Mouse (Mus musculus) kidney, embryonic 16.5 days (tissue): ENCODE data around the gene Gm10720. TPM values are rescaled to one million over a fixed set of nuclear protein-coding genes. Genes with fewer than 3 reads are reported as not detected.
"Not testable (repeated sequence)": the region's sequence is repeated elsewhere in the genome, so short reads cannot be mapped to it uniquely, and the experiment has no call there.

Experiments used
- ATAC-seq: fragments of 200-750 bp; cut with Nextera tagmentation; 2 replicates; pipeline ENCODE4 v1.8.0; 2017; ENCODE audit warnings: moderate TSS enrichment; ENCODE audit not compliant: low FRiP score, low TSS enrichment
- H3K27ac ChIP-seq: fragments of 300-500 bp; sonication (generic); 2 replicates; pipeline ENCODE4 v1.5.1; 2014; ENCODE audit warnings: low read length
- H3K27me3 ChIP-seq: fragments of 300-500 bp; sonication (generic); 2 replicates; pipeline ENCODE4 v1.6.1; 2014; ENCODE audit warnings: low read length, control low read depth, mixed read lengths; ENCODE audit not compliant: insufficient read depth
- H3K36me3 ChIP-seq: fragments of 300-500 bp; sonication (generic); 2 replicates; pipeline ENCODE4 v1.6.1; 2014; ENCODE audit warnings: low read length, control low read depth, mixed read lengths; ENCODE audit not compliant: insufficient read depth
- H3K4me1 ChIP-seq: fragments of 300-500 bp; sonication (generic); 2 replicates; pipeline ENCODE4 v1.6.1; 2014; ENCODE audit warnings: low read length, control low read depth, mixed read lengths; ENCODE audit not compliant: insufficient read depth
- H3K4me2 ChIP-seq: fragments of 300-500 bp; sonication (generic); replicated peaks from 2 replicates; pipeline ENCODE4 v1.6.1; 2014; ENCODE audit warnings: low read depth, low read length
- H3K4me3 ChIP-seq: fragments of 300-500 bp; sonication (generic); 2 replicates; pipeline ENCODE4 v1.5.1; 2014; ENCODE audit warnings: mild to moderate bottlenecking, low read length
- H3K9ac ChIP-seq: fragments of 300-500 bp; sonication (generic); replicated peaks from 2 replicates; pipeline ENCODE4 v1.6.1; 2014; ENCODE audit warnings: low read length
- H3K9me3 ChIP-seq: fragments of 300-500 bp; sonication (generic); 2 replicates; pipeline ENCODE4 v1.6.1; 2016; ENCODE audit warnings: low read length, control low read depth
- WGBS: fragments of 180-500 bp; shearing (Covaris S2); extraction: QIAGEN DNeasy Blood & Tissue Kit; methylation state at CpG from one replicate; pipeline ENCODE4 v1.1.7; 2014; 5-methylcytosine and 5-hydroxymethylcytosine counted together
- polyA plus RNA-seq: library from polyadenylated mRNA; unstranded; fragments of >200 nt; fragmentation: Nextera tagmentation; extraction: Ambion mirVana; gene quantifications from 2 replicates; pipeline ENCODE4 v1.2.1, GENCODE M21; 2015

Gm10720 gene
- polyA plus RNA-seq, 1 experiment from 2014 or later, result not detected

DNA sequence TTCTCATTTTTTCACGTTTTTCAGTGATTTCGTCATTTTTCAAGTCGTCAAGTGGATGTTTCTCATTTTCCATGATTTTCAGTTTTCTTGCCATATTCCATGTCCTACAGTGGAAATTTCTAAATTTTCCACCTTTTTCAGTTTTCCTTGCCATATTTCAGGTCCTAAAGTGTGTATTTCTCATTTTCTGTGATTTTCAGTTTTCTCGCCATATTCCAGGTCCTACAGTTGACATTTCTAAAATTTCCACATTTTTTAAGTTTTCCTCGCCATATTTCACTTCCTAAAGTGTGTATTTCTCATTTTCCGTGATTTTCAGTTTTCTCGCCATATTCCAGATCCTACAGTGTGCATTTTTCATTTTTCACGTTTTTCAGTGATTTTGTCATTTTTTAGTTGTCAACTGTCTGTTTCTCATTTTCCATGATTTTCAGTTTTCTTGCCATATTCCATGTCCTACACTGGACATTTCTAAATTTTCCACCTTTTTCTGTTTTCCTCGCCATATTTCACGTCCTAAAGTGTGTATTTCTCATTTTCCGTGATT lies 2.6 kb upstream of the Gm10720 start, which contains the start of gene Gm10721:
Gene Gm10721, plus strand, starts transcription at position 408 of the 547 bp plus-strand sequence.
- H3K27ac ChIP-seq, H3K4me3 ChIP-seq, H3K4me1 ChIP-seq, H3K9ac ChIP-seq, H3K4me2 ChIP-seq, H3K36me3 ChIP-seq, H3K27me3 ChIP-seq, H3K9me3 ChIP-seq: not testable (repeated sequence)
- peak; percentile 76; the same call in 1 of the 2 replicates for ATAC-seq
- no CpG with 5 or more reads among the region's 11 CpGs for WGBS

DNA sequence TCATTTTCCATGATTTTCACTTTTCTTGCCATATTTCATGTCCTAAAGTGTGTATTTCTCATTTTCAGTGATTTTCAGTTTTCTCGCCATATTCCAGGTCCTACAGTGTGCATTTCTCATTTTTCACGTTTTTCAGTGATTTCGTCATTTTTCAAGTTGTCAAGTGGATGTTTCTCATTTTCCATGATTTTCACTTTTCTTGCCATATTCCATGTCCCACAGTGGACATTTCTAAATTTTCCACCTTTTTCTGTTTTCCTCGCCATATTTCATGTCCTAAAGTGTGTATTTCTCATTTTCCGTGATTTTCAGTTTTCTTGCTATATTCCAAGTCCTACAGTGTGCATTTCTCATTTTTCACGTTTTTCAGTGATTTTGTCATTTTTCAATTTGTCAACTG lies 442 bp downstream of the Gm10720 start:
- not testable (repeated sequence) for H3K9me3 ChIP-seq, H3K27ac ChIP-seq, H3K27me3 ChIP-seq, ATAC-seq, H3K4me1 ChIP-seq, H3K4me3 ChIP-seq, H3K4me2 ChIP-seq, H3K9ac ChIP-seq, H3K36me3 ChIP-seq
- 70% methylated on average over 4 of the region's 6 CpGs for WGBS

DNA sequence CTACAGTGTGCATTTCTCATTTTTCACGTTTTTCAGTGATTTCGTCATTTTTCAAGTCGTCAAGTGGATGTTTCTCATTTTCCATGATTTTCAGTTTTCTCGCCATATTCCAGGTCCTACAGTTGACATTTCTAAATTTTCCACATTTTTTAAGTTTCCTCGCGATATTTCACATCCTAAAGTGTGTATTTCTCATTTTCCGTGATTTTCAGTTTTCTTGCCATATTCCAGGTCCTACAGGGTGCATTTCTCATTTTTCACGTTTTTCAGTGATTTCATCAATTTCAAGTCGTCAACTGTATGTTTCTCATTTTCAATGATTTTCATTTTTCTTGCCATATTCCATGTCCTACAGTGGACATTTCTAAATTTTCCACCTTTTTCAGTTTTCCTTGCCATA lies 1.7 kb downstream of the Gm10720 start, which contains the start of gene Gm10719:
Gene Gm10719, plus strand, starts transcription at position 301 of the 400 bp plus-strand sequence.
- H3K9me3 ChIP-seq, H3K4me1 ChIP-seq, H3K4me2 ChIP-seq, H3K4me3 ChIP-seq, H3K27ac ChIP-seq, H3K27me3 ChIP-seq, H3K9ac ChIP-seq, ATAC-seq, H3K36me3 ChIP-seq: not testable (repeated sequence)
- WGBS, result 71% methylated on average over 1 of the region's 9 CpGs

DNA sequence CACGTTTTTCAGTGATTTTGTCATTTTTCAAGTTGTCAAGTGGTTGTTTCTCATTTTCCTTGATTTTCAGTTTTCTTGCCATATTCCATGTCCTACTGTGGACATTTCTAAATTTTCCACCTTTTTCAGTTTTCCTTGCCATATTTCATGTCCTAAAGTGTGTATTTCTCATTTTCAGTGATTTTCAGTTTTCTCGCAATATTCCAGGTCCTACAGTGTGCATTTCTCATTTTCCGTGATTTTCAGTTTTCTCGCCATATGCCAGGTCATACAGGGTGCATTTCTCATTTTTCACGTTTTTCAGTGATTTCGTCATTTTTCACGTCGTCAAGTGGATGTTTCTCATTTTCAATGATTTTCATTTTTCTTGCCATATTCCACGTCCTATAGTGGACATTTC lies 3.5 kb downstream of the Gm10720 start:
- H3K27me3 ChIP-seq, H3K4me1 ChIP-seq, H3K9me3 ChIP-seq, ATAC-seq, H3K4me2 ChIP-seq, H3K27ac ChIP-seq, H3K36me3 ChIP-seq, H3K9ac ChIP-seq, H3K4me3 ChIP-seq: not testable (repeated sequence)
- WGBS, result 68% methylated on average over 9 of the region's 9 CpGs

DNA sequence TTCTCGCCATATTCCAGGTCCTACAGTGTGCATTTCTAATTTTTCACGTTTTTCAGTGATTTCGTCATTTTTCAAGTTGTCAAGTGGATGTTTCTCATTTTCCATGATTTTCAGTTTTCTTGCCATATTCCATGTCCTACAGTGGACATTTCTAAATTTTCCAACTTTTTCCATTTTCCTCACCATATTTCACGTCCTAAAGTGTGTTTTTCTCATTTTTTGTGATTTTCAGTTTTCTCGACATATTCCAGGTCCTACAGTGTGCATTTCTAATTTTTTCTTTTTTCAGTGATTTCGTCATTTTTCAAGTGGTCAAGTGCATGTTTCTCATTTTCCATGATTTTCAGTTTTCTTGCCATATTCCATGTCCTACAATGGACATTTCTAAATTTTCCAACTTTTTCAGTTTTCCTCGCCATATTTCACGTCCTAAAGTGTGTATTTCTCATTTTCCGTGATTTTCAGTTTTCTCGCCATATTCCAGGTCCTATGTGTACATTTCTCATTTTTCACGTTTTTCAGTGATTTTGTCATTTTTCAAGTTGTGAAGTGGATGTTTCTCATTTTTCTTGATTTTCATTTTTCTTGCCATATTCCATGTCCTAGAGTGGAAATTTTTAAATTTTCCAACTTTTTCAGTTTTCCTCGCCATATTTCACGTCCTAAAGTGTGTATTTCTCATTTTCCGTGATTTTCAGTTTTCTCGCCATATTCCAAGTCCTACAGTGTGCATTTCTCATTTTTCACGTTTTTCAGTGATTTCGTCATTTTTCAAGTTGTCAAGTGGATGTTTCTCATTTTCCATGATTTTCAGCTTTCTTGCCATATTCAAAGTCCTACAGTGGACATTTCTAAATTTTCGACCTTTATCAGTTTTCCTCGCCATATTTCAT lies 4.6 kb downstream of the Gm10720 start:
- not testable (repeated sequence) for H3K4me2 ChIP-seq, H3K27ac ChIP-seq, H3K9me3 ChIP-seq, H3K36me3 ChIP-seq, H3K9ac ChIP-seq, H3K4me1 ChIP-seq, H3K27me3 ChIP-seq, H3K4me3 ChIP-seq
- ATAC-seq, result peak; percentile 73; the same call in 1 of the 2 replicates
- WGBS, result 75% methylated on average over 11 of the region's 19 CpGs

DNA sequence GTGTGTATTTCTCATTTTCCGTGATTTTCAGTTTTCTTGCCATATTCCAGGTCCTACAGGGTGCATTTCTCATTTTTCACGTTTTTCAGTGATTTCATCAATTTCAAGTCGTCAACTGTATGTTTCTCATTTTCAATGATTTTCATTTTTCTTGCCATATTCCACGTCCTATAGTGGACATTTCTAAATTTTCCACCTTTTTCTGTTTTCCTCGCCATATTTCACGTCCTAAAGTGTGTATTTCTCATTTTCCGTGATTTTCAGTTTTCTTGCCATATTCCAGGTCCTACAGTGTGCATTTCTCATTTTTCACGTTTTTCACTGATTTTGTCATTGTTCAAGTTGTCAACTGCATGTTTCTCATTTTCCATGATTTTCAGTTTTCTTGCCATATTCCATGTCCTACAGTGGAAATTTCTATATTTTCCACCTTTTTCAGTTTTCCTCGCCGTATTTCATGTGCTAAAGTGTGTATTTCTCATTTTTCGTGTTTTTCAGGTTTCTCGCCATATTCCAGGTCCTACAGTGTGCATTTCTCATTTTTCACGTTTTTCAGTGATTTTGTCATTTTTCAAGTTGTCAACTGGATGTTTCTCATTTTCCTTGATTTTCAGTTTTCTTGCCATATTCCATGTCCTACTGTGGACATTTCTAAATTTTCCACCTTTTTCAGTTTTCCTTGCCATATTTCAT lies 7.0 kb downstream of the Gm10720 start:
- 70% methylated on average over 9 of the region's 13 CpGs for WGBS
- not testable (repeated sequence) for H3K4me2 ChIP-seq, H3K27me3 ChIP-seq, H3K4me3 ChIP-seq, H3K9me3 ChIP-seq, H3K4me1 ChIP-seq, ATAC-seq, H3K27ac ChIP-seq, H3K9ac ChIP-seq, H3K36me3 ChIP-seq

DNA sequence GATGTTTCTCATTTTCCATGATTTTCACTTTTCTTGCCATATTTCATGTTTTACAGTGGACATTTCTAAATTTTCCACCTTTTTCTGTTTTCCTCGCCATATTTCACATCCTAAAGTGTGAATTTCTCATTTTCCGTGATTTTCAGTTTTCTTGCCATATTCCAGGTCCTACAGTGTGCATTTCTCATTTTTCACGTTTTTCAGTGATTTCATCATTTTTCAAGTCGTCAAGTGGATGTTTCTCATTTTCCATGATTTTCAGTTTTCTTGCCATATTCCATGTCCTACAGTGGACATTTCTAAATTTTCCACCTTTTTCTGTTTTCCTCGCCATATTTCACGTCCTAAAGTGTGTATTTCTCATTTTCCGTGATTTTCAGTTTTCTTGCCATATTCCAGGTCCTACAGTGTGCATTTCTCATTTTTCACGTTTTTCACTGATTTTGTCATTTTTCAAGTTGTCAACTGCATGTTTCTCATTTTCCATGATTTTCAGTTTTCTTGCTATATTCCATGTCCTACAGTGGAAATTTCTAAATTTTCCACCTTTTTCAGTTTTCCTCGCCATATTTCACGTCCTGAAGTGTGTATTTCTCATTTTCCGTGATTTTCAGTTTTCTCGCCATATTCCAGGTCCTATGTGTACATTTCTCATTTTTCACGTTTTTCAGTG lies 8.0 kb downstream of the Gm10720 start, which contains the start of gene Gm10718:
Gene Gm10718, plus strand, starts transcription at position 236 of the 673 bp plus-strand sequence.
- not testable (repeated sequence) for H3K4me2 ChIP-seq, H3K36me3 ChIP-seq, H3K4me3 ChIP-seq, H3K9me3 ChIP-seq, H3K27ac ChIP-seq, H3K9ac ChIP-seq, H3K27me3 ChIP-seq, ATAC-seq, H3K4me1 ChIP-seq
- WGBS, result 77% methylated on average over 9 of the region's 13 CpGs

DNA sequence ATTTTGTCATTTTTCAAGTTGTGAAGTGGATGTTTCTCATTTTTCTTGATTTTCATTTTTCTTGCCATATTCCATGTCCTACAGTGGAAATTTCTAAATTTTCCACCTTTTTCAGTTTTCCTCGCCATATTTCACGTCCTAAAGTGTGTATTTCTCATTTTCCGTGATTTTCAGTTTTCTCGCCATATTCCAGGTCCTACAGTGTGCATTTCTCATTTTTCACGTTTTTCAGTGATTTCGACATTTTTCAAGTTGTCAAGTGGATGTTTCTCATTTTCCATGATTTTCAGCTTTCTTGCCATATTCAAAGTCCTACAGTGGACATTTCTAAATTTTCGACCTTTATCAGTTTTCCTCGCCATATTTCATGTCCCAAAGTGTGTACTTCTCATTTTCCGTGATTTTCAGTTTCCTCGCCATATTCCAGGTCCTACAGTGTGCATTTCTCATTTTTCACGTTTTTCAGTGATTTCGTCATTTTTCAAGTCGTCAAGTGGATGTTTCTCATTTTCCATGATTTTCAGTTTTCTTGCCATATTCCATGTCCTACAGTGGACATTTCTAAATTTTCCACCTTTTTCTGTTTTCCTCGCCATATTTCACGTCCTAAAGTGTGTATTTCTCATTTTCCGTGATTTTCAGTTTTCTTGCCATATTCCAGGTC lies 8.7 kb downstream of the Gm10720 start:
- not testable (repeated sequence) for H3K36me3 ChIP-seq, H3K4me3 ChIP-seq, H3K27ac ChIP-seq, H3K4me1 ChIP-seq, H3K4me2 ChIP-seq, H3K9ac ChIP-seq, H3K9me3 ChIP-seq, ATAC-seq, H3K27me3 ChIP-seq
- WGBS, result 66% methylated on average over 14 of the region's 16 CpGs

DNA sequence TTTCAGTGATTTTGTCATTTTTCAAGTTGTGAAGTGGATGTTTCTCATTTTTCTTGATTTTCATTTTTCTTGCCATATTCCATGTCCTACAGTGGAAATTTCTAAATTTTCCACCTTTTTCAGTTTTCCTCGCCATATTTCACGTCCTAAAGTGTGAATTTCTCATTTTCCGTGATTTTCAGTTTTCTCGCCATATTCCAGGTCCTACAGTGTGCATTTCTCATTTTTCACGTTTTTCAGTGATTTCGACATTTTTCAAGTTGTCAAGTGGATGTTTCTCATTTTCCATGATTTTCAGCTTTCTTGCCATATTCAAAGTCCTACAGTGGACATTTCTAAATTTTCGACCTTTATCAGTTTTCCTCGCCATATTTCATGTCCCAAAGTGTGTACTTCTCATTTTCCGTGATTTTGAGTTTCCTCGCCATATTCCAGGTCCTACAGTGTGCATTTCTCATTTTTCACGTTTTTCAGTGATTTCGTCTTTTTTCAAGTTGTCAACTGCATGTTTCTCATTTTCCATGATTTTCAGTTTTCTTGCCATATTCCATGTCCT lies 9.5 kb downstream of the Gm10720 start, which contains the start of gene Gm10717:
Gene Gm10717, plus strand, starts transcription at position 506 of the 556 bp plus-strand sequence.
- WGBS, result 76% methylated on average over 12 of the region's 12 CpGs
- H3K4me3 ChIP-seq, H3K36me3 ChIP-seq, H3K27me3 ChIP-seq, ATAC-seq, H3K4me1 ChIP-seq, H3K9me3 ChIP-seq, H3K4me2 ChIP-seq, H3K27ac ChIP-seq, H3K9ac ChIP-seq: not testable (repeated sequence)
